20 mouse cellular contexts compared by ENCODE assay signal in genomic region chr1:152543449-152544159, GRCm38 (mm10).
"Had no signal": no experiment of that assay in that cellular context is flagged by ENCODE, and none has a peak within 500 bp of the region (broad histone marks: within the 10 kb centered on the region; RNA-seq: fewer than 3 reads in every experiment).

No protein-coding gene starts in this region.

- H3K4me3 ChIP-seq: layer of hippocampus, adult 2 months; liver, embryonic 15.5 days; midbrain, embryonic 12.5 days; midbrain, embryonic 15.5 days; neural tube, embryonic 12.5 days; neural tube, embryonic 15.5 days had no signal

- H3K27me3 ChIP-seq: liver, embryonic 15.5 days; midbrain, embryonic 12.5 days; midbrain, embryonic 15.5 days; neural tube, embryonic 12.5 days; neural tube, embryonic 15.5 days had no signal

- H3K27ac ChIP-seq: hindbrain, postnatal 0 days; layer of hippocampus, adult 2 months; liver, embryonic 15.5 days; macrophage; midbrain, embryonic 12.5 days; midbrain, embryonic 15.5 days; neural tube, embryonic 12.5 days; neural tube, embryonic 15.5 days had no signal

- H3K9ac ChIP-seq: liver, embryonic 15.5 days; lung, embryonic 14.5 days; midbrain, embryonic 12.5 days; midbrain, embryonic 15.5 days; neural tube, embryonic 12.5 days; neural tube, embryonic 15.5 days had no signal

- H3K4me2 ChIP-seq: liver, embryonic 15.5 days; lung, embryonic 14.5 days; midbrain, embryonic 12.5 days; midbrain, embryonic 15.5 days; neural tube, embryonic 12.5 days; neural tube, embryonic 15.5 days had no signal

- H3K36me3 ChIP-seq: midbrain, embryonic 15.5 days had no signal

- H3K4me1 ChIP-seq: midbrain, embryonic 12.5 days; midbrain, embryonic 15.5 days; neural tube, embryonic 12.5 days; neural tube, embryonic 15.5 days had no signal

- H3K9me3 ChIP-seq: liver, embryonic 15.5 days; midbrain, embryonic 12.5 days; midbrain, embryonic 15.5 days; neural tube, embryonic 12.5 days; neural tube, embryonic 15.5 days had no signal

- DNase-seq: kidney, adult 8-10 months; kidney, postnatal 14 days; kidney, postnatal 4 days; layer of hippocampus, adult 9-11 months; lung, embryonic 14.5 days; right cerebral cortex, adult 18-20 months; right cerebral cortex, postnatal 14 days; right cerebral cortex, postnatal 4 days; thymus, adult 18-20 months; thymus, postnatal 4 days had no signal

- ATAC-seq: hindbrain, postnatal 0 days; inflammation-experienced regulatory T-cells, adult 6 months; lung, postnatal 0 days; midbrain, embryonic 15.5 days had no signal
